Mouse (Mus musculus): ENCODE results near the gene Zfp605. TPM values are rescaled to one million over a fixed set of nuclear protein-coding genes. Genes with fewer than 3 reads are reported as not detected.

Gene Zfp605
- polyA plus RNA-seq, 1 experiment: 2.1 TPM

- TF ChIP-seq REST (IDR thresholded peaks at IDR 0.05; ENCODE audit: insufficient read depth, insufficient read length): no peak
- peak; percentile 25 for TF ChIP-seq POLR2A (IDR thresholded peaks at IDR 0.05; ENCODE audit: insufficient read length, low read depth)
- peak in 1 of 3 experiments; percentile 66 for TF ChIP-seq MYOG (IDR thresholded peaks at IDR 0.05; ENCODE audit: control insufficient read depth in 1 of 3, insufficient read depth in 1 of 3, insufficient read length in 2 of 3, low read depth in 2 of 3)
- TF ChIP-seq MYOD1 (IDR thresholded peaks at IDR 0.05; ENCODE audit: control insufficient read depth in 1 of 3, insufficient read length in 2 of 3, low read depth in 2 of 3): peak in 2 of 3 experiments; percentile 9 to 74
- no peak for TF ChIP-seq TCF12 (IDR thresholded peaks at IDR 0.05; ENCODE audit: insufficient read depth, poor library complexity, severe bottlenecking)
- no peak for TF ChIP-seq MAX (IDR thresholded peaks at IDR 0.05; ENCODE audit: low read depth)
- peak; percentile 42 for TF ChIP-seq TCF3 (IDR thresholded peaks at IDR 0.05; ENCODE audit: insufficient read length, low read depth)
- Histone ChIP-seq H3K36me3 (ENCODE audit: control insufficient read depth, insufficient read depth) (peaks cover 4% of the 10 kb centered on the region), H3K4me2 (ENCODE audit: low read depth) (no peak overlapping the region), H3K4me3 (no peak overlapping the region), H3ac (ENCODE audit: control insufficient read depth, insufficient read length) (no peak overlapping the region), H3K79me2 (ENCODE audit: control insufficient read depth, insufficient read depth) (peaks cover 6% of the 10 kb centered on the region), H3K27me3 (ENCODE audit: control insufficient read depth, insufficient read depth, insufficient read length) (no peaks in the 10 kb centered on the region)
These were observed 8.8 kb upstream of the Zfp605 start for GRCm38 (mm10) chr5:110100921-110101631.

GRCm38 (mm10) chr5:110101716-110102347, 8.1 kb upstream of the Zfp605 start:
- no peak overlapping the region for H3ac ChIP-seq (ENCODE audit: control insufficient read depth, insufficient read length)
- H3K27me3 ChIP-seq (ENCODE audit: control insufficient read depth, insufficient read depth, insufficient read length): no peaks in the 10 kb centered on the region
- H3K4me3 ChIP-seq: no peak overlapping the region
- no peak overlapping the region for H3K4me2 ChIP-seq (ENCODE audit: low read depth)
- no peak for TF ChIP-seq TCF3 (IDR thresholded peaks at IDR 0.05; ENCODE audit: insufficient read length, low read depth)
- no peak for TF ChIP-seq REST (IDR thresholded peaks at IDR 0.05; ENCODE audit: insufficient read depth, insufficient read length)
- no peak for TF ChIP-seq USF1 (IDR thresholded peaks at IDR 0.05; ENCODE audit: low read depth)
- TF ChIP-seq CEBPB (IDR thresholded peaks at IDR 0.05; ENCODE audit: insufficient read depth, poor library complexity, severe bottlenecking): no peak
- peak; percentile 5 for TF ChIP-seq POLR2A (IDR thresholded peaks at IDR 0.05; ENCODE audit: insufficient read length, low read depth)
- no peak for TF ChIP-seq E2F4 (IDR thresholded peaks at IDR 0.05; ENCODE audit: insufficient read depth)
- TF ChIP-seq MAX (IDR thresholded peaks at IDR 0.05; ENCODE audit: low read depth): no peak
- TF ChIP-seq TCF12 (IDR thresholded peaks at IDR 0.05; ENCODE audit: insufficient read depth, poor library complexity, severe bottlenecking): no peak
- TF ChIP-seq MYOD1 (IDR thresholded peaks at IDR 0.05; ENCODE audit: control insufficient read depth in 1 of 3, insufficient read length in 2 of 3, low read depth in 2 of 3): no peak
- no peak for TF ChIP-seq MYOG (IDR thresholded peaks at IDR 0.05; ENCODE audit: control insufficient read depth in 1 of 3, insufficient read depth in 1 of 3, insufficient read length in 2 of 3, low read depth in 2 of 3)
- peak; percentile 44 for TF ChIP-seq POLR2AphosphoS2 (IDR thresholded peaks at IDR 0.05; ENCODE audit: insufficient read length, low read depth)
- TF ChIP-seq SRF (IDR thresholded peaks at IDR 0.05; ENCODE audit: control insufficient read depth, insufficient read length, low read depth): no peak
- H3K36me3 ChIP-seq (ENCODE audit: control insufficient read depth, insufficient read depth): peaks cover 4% of the 10 kb centered on the region
- H3K79me2 ChIP-seq (ENCODE audit: control insufficient read depth, insufficient read depth): peaks cover 13% of the 10 kb centered on the region

GRCm38 (mm10) chr5:110102429-110102828, 7.5 kb upstream of the Zfp605 start:
- Histone ChIP-seq H3K4me2 (ENCODE audit: low read depth) (no peak overlapping the region), H3K36me3 (ENCODE audit: control insufficient read depth, insufficient read depth) (peaks cover 4% of the 10 kb centered on the region), H3K79me2 (ENCODE audit: control insufficient read depth, insufficient read depth) (peaks cover 17% of the 10 kb centered on the region), H3K4me3 (no peak overlapping the region), H3K27me3 (ENCODE audit: control insufficient read depth, insufficient read depth, insufficient read length) (no peaks in the 10 kb centered on the region), H3ac (ENCODE audit: control insufficient read depth, insufficient read length) (no peak overlapping the region)
- no peak for TF ChIP-seq USF1 (IDR thresholded peaks at IDR 0.05; ENCODE audit: low read depth)
- no peak for TF ChIP-seq REST (IDR thresholded peaks at IDR 0.05; ENCODE audit: insufficient read depth, insufficient read length)
- TF ChIP-seq POLR2AphosphoS2 (IDR thresholded peaks at IDR 0.05; ENCODE audit: insufficient read length, low read depth): no peak
- no peak for TF ChIP-seq E2F4 (IDR thresholded peaks at IDR 0.05; ENCODE audit: insufficient read depth)
- TF ChIP-seq MYOD1 (IDR thresholded peaks at IDR 0.05; ENCODE audit: control insufficient read depth in 1 of 3, insufficient read length in 2 of 3, low read depth in 2 of 3): no peak
- no peak for TF ChIP-seq TCF3 (IDR thresholded peaks at IDR 0.05; ENCODE audit: insufficient read length, low read depth)
- TF ChIP-seq POLR2A (IDR thresholded peaks at IDR 0.05; ENCODE audit: insufficient read length, low read depth): no peak
- TF ChIP-seq CEBPB (IDR thresholded peaks at IDR 0.05; ENCODE audit: insufficient read depth, poor library complexity, severe bottlenecking): no peak

GRCm38 (mm10) chr5:110102853-110103625, 6.9 kb upstream of the Zfp605 start:
- TF ChIP-seq SRF (IDR thresholded peaks at IDR 0.05; ENCODE audit: control insufficient read depth, insufficient read length, low read depth) (no peak), USF1 (IDR thresholded peaks at IDR 0.05; ENCODE audit: low read depth) (no peak), CEBPB (IDR thresholded peaks at IDR 0.05; ENCODE audit: insufficient read depth, poor library complexity, severe bottlenecking) (no peak), TCF3 (IDR thresholded peaks at IDR 0.05; ENCODE audit: insufficient read length, low read depth) (no peak), TCF12 (IDR thresholded peaks at IDR 0.05; ENCODE audit: insufficient read depth, poor library complexity, severe bottlenecking) (no peak), POLR2AphosphoS2 (IDR thresholded peaks at IDR 0.05; ENCODE audit: insufficient read length, low read depth) (peak; percentile 70), REST (IDR thresholded peaks at IDR 0.05; ENCODE audit: insufficient read depth, insufficient read length) (no peak), MYOD1 (IDR thresholded peaks at IDR 0.05; ENCODE audit: control insufficient read depth in 1 of 3, insufficient read length in 2 of 3, low read depth in 2 of 3) (no peak), MAX (IDR thresholded peaks at IDR 0.05; ENCODE audit: low read depth) (no peak), E2F4 (IDR thresholded peaks at IDR 0.05; ENCODE audit: insufficient read depth) (no peak), POLR2A (IDR thresholded peaks at IDR 0.05; ENCODE audit: insufficient read length, low read depth) (peak; percentile 11), MYOG (IDR thresholded peaks at IDR 0.05; ENCODE audit: control insufficient read depth in 1 of 3, insufficient read depth in 1 of 3, insufficient read length in 2 of 3, low read depth in 2 of 3) (no peak)
- H3ac ChIP-seq (ENCODE audit: control insufficient read depth, insufficient read length): no peak overlapping the region
- peaks cover 17% of the 10 kb centered on the region for H3K79me2 ChIP-seq (ENCODE audit: control insufficient read depth, insufficient read depth)
- H3K4me3 ChIP-seq: no peak overlapping the region
- H3K27me3 ChIP-seq (ENCODE audit: control insufficient read depth, insufficient read depth, insufficient read length): no peaks in the 10 kb centered on the region
- H3K4me2 ChIP-seq (ENCODE audit: low read depth): no peak overlapping the region
- peaks cover 4% of the 10 kb centered on the region for H3K36me3 ChIP-seq (ENCODE audit: control insufficient read depth, insufficient read depth)

All from myocyte (in vitro differentiated cells).